ENCODE assay signal across 9 mouse cellular contexts in the genomic region with DNA sequence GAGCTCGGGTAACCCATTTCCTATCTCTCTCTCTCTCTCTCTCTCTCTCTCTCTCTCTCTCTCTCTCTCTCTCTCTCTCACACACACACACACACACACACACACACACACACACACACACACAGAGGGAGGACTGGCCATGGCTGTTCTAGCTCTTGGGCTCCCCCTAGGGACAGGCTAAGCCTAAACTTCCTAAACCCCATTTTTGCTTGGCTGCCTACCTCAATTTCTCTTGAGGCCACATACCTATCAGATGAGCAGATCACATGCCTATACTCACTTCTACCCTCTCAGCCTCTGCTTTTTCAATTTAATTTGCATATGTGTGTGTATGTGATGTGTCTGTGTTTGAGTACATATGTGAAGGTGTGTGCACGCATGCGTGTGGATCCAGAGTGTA.
DNase-seq lines count a peak whose midpoint lies in the region; ATAC-seq and TF ChIP-seq lines count a peak whose summit lies in the region.
"Had no signal": no experiment of that assay in that cellular context is flagged by ENCODE, and none has a peak within 500 bp of the region (broad histone marks: within the 10 kb centered on the region; RNA-seq: fewer than 3 reads in every experiment).

No protein-coding gene starts in this region.

- no peak overlapping the region for H3K9ac ChIP-seq in heart, adult 2 months (ENCODE audit: low read depth, low read length)
- peak overlapping the region; percentile 19; the same call in 1 of the 2 replicates for H3K9ac ChIP-seq in liver, embryonic 15.5 days

- TF ChIP-seq CTCF in heart, adult 2 months (IDR thresholded peaks at IDR 0.05), result peak; percentile 57

- no peaks in the 10 kb centered on the region for H3K36me3 ChIP-seq in heart, adult 2 months (ENCODE audit: control insufficient read depth, insufficient read depth, low read length)
- H3K36me3 ChIP-seq in liver, embryonic 15.5 days (replicated peaks), result no peaks in the 10 kb centered on the region

- no peak for DNase-seq in heart, adult 2 months
- no peak for DNase-seq in heart, adult 9 months (ENCODE audit: low spot score in 2 of 2)
- DNase-seq in 416B (ENCODE audit: low read depth) (peak; percentile 31), adipocyte (ENCODE audit: low spot score) (peak; percentile 42)
- DNase-seq in thymus, postnatal 4 days, result peak; percentile 80
- no peak for DNase-seq in left cerebral cortex, postnatal 4 days
- DNase-seq in heart, postnatal 25 days (ENCODE audit: low spot score), result no peak

- no peaks in the 10 kb centered on the region for H3K9me3 ChIP-seq in liver, embryonic 15.5 days (replicated peaks)

- TF ChIP-seq EP300 in heart, adult 2 months (IDR thresholded peaks at IDR 0.05; ENCODE audit: insufficient read depth, low read depth, low read length), result no peak

- H3K4me1 ChIP-seq in heart, adult 2 months (ENCODE audit: control insufficient read depth, insufficient read depth, low read length), result no peaks in the 10 kb centered on the region
- peaks cover 84% of the 10 kb centered on the region for H3K4me1 ChIP-seq in liver, embryonic 15.5 days (replicated peaks)

- no peaks in the 10 kb centered on the region for H3K79me2 ChIP-seq in heart, adult 2 months (replicated peaks; ENCODE audit: control insufficient read depth, insufficient read depth, low read length)

- intact Hi-C loops in heart, adult 2 months (cut with DNase I), result no loop called here
- intact Hi-C loops in left cerebral cortex, postnatal 4 days (cut with DNase I), result no loop called here
- intact Hi-C loops in heart, postnatal 25 days (cut with DNase I), result loop anchor here (5.0 kb wide), 1 partner anchor 61 kb away; no protein-coding TSS in a partner anchor

- 82% methylated on average over 3 of the region's 3 CpGs for WGBS in heart, adult 2 months
- WGBS in liver, embryonic 15.5 days (ENCODE audit: insufficient replicate concordance), result 67% methylated on average over 3 of the region's 3 CpGs

- ATAC-seq in liver, embryonic 15.5 days (ENCODE audit: insufficient read depth), result no peak

- no peak for TF ChIP-seq POLR2A in heart, adult 2 months (IDR thresholded peaks at IDR 0.05; ENCODE audit: insufficient read depth, low read depth, low read length)

- H3K27ac ChIP-seq in heart, adult 2 months, result no peak overlapping the region
- H3K27ac ChIP-seq in liver, embryonic 15.5 days (replicated peaks), result peak overlapping the region; percentile 93

- no peak overlapping the region for H3K4me3 ChIP-seq in heart, adult 2 months
- no peak overlapping the region for H3K4me3 ChIP-seq in liver, embryonic 15.5 days (replicated peaks)
- H3K4me3 ChIP-seq: myocyte had no signal

- no peaks in the 10 kb centered on the region for H3K27me3 ChIP-seq in heart, adult 2 months (ENCODE audit: control insufficient read depth, insufficient read depth, low read length)
- H3K27me3 ChIP-seq in liver, embryonic 15.5 days, result no peaks in the 10 kb centered on the region

- peak overlapping the region; percentile 58 for H3K4me2 ChIP-seq in liver, embryonic 15.5 days

Comparison
In these comparisons a context has a peak if more than half of its experiments do, and no peak if none do; other contexts are left out.
1. DNase-seq: peak in 416B (single experiment), adipocyte (single experiment) and thymus, postnatal 4 days (single experiment); none in heart, adult 2 months (0 of 2), heart, adult 9 months (0 of 2), left cerebral cortex, postnatal 4 days (single experiment) and heart, postnatal 25 days (single experiment).